Mouse (Mus musculus) kidney, adult 18-20 months (tissue): ENCODE measurements at regions not wholly inside any gene's neighbourhood (a gene's known extent, or its start where the extent isn't known, plus 50 kb on each side); places are given as distances from the start of the nearest gene placed in this dataset.
A peak's percentile ranks its signal among the peaks of the same experiment; 100 is the strongest.

Experiments used
- DNase-seq: peaks from one replicate; pipeline ENCODE4 v3.0.0; 2021

- DNase-seq = no peak
Observed at GRCm38 (mm10) chr10:112863808-112864207, 65.0 kb downstream of the Atxn7l3b start.

- DNase-seq = no peak
Observed at GRCm38 (mm10) chr10:112863375-112863774, 65.4 kb downstream of the Atxn7l3b start.

- no peak for DNase-seq
Observed at GRCm38 (mm10) chr10:112851997-112852396, 76.8 kb downstream of the Atxn7l3b start.

- no peak for DNase-seq
Observed at GRCm38 (mm10) chr10:112846225-112846624, 82.6 kb downstream of the Atxn7l3b start.

- no peak for DNase-seq
Observed at GRCm38 (mm10) chr10:112837400-112838035, 91.3 kb downstream of the Atxn7l3b start.

GRCm38 (mm10) chr10:112835970-112836369, 92.8 kb downstream of the Atxn7l3b start:
- DNase-seq = no peak

GRCm38 (mm10) chr10:112835508-112835907, 93.3 kb downstream of the Atxn7l3b start:
- DNase-seq = no peak

- DNase-seq = no peak
Observed at GRCm38 (mm10) chr10:112810181-112810580, 118.6 kb downstream of the Atxn7l3b start.

GRCm38 (mm10) chr10:112803557-112803956, 125.2 kb downstream of the Atxn7l3b start:
- no peak for DNase-seq

- peak; percentile 10 for DNase-seq
Observed at GRCm38 (mm10) chr10:112801560-112801959, 127.2 kb downstream of the Atxn7l3b start.

GRCm38 (mm10) chr10:112798603-112799002, 130.2 kb downstream of the Atxn7l3b start:
- no peak for DNase-seq

- no peak for DNase-seq
Observed at GRCm38 (mm10) chr10:112798090-112798489, 130.7 kb downstream of the Atxn7l3b start.

- DNase-seq = no peak
Observed at GRCm38 (mm10) chr10:112795938-112796337, 132.9 kb downstream of the Atxn7l3b start.

- no peak for DNase-seq
Observed at GRCm38 (mm10) chr10:112795473-112795872, 133.3 kb downstream of the Atxn7l3b start.

- no peak for DNase-seq
Observed at GRCm38 (mm10) chr10:112788236-112788635, 140.6 kb downstream of the Atxn7l3b start.

- no peak for DNase-seq
Observed at GRCm38 (mm10) chr10:112774262-112774661, 154.5 kb downstream of the Atxn7l3b start.

GRCm38 (mm10) chr10:112746683-112747082, 182.1 kb downstream of the Atxn7l3b start:
- DNase-seq = no peak

- DNase-seq = no peak
Observed at GRCm38 (mm10) chr10:112743527-112743926, 185.3 kb downstream of the Atxn7l3b start.

- no peak for DNase-seq
Observed at GRCm38 (mm10) chr10:112742123-112742522, 186.7 kb downstream of the Atxn7l3b start.
